Mouse (Mus musculus) E14TG2a.4 (cell line): ENCODE data around the gene Unc13a.

Source experiments
- CTCF ChIP-seq: conservative IDR thresholded peaks from 2 replicates; pipeline ENCODE4 v1.5.1; 2014; ENCODE audit warnings: low read length
- NANOG ChIP-seq: IDR thresholded peaks from 2 replicates; pipeline ENCODE4 v1.6.1; 2014; ENCODE audit warnings: borderline replicate concordance, low read length, mixed read lengths

DNA sequence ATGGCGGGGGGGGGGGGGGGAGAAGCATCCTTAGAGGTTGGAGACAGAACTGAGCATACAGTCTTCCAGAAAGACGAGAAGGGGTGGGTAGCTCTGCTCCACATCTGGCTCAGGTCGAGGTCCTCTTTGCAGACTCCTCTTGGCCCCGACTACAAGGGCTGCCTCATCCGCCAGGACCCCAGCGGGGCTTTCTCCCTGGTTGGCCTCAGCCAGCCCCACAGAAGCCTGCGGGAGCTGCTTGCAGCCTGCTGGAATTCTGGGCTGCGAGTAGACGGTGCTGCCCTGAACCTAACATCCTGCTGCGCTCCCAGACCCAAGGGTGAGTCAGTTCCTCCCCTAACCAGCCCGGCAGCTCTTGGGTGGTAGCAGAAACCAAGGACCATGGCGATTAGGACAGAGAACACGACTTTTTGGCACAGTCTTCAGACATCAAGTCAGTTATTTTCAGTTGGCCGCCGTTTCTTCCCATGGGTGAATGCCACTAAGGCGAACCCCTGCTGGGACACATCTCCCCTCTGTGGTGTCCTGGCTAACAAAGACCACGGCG lies 9.9 kb upstream of the Unc13a start:
- TF ChIP-seq CTCF (no peak), NANOG (no peak)
